Mouse (Mus musculus) frontal cortex, postnatal 36 days (tissue): Measurements from ENCODE around the gene Slc25a22.

Experiments
- DNase-seq, 2 experiments: peaks; one replicate each; pipeline ENCODE4 v3.0.0; 2022; ENCODE audit warnings: low spot score in 2 of 2

Slc25a22 gene

GRCm38 (mm10) chr7:141472226-141472625, 34.5 kb upstream of the Slc25a22 start:
- DNase-seq: no peak

GRCm38 (mm10) chr7:141471236-141471635, 33.5 kb upstream of the Slc25a22 start:
- DNase-seq: no peak

DNA sequence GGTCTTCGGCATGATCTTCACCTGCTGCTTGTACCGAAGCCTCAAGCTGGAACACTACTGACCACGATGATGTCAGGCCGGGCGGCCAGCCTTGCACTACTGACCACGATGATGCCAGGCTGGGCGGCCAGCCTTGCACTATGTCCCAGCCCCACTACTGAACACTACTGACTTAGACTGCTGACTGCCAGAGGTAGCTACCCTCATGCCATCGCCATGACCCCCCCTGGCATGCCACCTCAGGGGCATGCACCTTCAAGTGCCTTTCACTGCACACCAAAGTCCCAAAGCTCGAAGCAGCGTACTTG, 32.9 kb upstream of the Slc25a22 start:
- DNase-seq: no peak

- DNase-seq: no peak
Observed at GRCm38 (mm10) chr7:141469901-141470636, 32.4 kb upstream of the Slc25a22 start.

DNA sequence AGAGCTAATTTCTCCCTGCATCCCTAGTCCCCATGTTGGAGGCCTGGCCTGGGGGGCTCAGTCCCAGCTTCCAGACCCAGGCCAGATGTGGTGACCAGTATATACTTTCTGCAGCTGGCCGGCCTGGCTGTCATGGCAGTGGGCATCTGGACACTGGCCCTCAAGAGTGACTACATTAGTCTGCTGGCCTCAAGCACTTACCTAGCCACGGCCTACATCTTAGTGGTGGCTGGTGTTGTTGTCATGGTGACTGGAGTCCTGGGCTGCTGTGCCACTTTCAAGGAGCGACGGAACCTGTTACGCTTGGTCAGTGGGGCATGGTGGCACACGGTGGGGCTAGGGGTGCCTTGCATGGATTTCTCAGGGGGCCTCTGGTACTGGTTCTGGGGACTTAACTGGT, 31.7 kb upstream of the Slc25a22 start:
- DNase-seq: no peak

DNA sequence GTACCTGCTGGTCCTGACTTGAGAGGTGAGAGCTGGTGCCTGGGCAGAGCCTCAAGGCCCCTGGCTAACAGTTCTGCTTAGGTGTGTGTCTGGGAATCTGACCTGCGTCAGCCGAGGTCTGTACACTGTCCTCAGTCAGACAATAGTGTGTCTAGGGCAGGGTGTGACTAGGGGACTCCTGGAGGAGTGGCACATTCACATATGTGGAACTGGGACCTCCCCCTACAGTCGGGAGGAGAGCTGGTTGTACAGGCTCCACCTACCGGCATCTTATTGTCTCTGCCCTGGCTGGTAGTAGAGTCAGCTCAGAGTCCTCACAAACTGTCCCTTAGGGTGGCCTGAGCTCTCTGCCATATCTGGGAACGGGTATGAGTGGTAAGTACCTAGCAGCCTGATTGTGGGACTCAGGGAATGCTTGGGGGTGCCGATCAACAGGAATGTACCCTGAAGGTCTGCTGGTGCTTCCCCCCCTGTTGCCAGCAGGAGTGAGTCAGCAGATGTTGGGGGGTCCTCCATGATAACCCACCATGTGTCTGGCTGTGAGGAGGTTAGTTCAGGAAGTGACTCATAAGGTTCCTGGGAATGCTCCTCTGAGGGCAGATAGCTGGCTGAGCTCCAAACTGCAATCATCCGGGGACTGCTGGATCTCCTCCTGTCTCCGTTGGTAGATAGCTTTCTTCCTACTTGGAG, 31.0 kb upstream of the Slc25a22 start:
- peak in 1 of 2 experiments; percentile 63 for DNase-seq

DNA sequence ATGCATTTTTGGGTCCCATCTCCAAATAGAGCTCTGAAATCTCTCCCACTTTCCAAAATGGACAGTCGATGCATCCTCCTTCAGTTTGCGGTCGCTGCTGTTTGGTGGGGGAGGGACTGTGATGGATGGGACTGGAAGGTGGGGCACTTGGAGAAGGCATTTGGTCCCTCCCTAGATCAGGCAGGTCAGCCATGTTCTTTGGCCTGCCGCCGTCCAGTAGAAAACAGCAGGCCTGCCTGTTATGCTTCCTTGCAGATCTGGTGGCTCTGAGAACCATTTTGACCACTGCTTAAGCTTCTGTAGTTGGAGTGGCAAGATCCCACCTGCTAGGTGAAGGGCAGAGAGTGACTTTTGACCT, 30.5 kb upstream of the Slc25a22 start:
- no peak for DNase-seq

GRCm38 (mm10) chr7:141467230-141468030, 29.7 kb upstream of the Slc25a22 start, which contains the start of gene Cd151:
Gene Cd151, plus strand, starts transcription at chr7:141467392.
- peak in 1 of 2 experiments; percentile 65 for DNase-seq

DNA sequence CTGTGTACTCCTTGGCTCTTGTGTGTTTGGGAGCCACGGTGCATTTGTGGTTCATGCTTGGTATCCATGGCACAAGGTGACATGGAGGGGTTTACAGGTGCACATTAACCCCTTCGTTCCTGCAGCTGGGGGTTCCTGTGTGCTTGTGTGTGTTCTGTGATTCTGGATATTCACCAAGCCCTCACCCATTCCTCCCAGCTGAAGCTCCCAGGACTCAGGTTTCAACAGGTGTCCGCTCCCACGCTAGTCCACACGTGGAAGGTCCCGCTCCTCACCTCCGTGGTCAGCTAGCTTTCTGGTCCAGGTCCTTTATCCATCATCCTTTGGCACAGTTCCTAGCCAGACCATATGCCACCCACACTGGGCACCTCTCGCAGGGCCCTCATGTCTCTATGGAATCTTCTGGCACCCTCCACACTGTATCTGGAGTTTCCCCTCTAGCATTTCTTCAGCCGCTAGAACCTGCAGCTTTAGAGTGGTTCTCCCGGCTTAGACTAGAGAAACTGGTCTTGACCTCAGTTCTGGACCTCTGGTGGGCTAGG, 29.0 kb upstream of the Slc25a22 start:
- no peak for DNase-seq

DNA sequence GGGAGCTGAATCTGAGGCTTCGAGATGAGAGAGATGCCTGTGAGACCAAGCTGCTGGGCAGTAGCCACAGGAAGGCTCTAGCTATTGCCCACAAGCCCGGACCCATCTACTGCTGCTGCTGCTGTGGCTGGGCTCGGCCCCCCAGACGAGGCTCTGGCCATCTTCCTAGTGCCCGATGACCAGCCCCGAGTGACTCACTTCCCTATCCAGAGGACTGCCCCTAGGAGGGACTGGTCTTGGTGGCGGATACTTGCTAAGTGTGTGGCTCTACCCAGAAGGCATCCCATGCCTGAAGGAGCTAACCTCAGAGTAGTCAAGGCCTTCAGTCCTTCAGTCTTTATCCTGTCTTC, 28.3 kb upstream of the Slc25a22 start:
- no peak for DNase-seq

DNA sequence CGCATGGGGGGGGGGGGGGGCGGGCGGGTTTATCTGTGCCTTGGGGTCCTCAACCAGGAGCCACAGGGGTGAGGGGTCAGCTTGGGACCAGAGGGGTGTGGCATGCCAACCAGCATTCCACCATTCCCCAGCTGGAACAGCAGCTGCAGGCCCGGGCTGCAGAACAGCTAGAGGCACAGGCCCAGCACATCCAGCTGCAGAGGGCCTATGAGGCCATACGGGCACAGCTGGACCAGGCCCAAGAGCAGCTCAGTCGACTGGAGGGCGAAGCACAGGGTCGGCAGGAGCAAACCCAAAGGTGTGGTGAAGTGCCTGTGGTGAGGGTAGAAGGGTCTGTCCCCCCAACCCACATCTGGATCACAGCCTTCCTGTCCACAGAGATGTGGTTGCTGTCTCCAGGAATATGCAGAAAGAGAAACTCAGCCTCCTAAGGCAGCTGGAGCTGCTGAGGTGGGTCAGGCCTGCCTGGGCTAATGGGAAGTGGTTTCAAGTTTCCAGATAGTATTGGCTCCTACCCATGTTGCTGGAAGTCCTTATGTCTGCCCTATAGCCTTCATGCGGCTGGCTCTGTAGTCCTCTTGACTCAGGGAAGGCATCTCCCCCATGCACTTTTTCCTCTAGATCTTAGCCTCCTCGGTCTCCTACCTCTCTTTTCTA, 27.8 kb upstream of the Slc25a22 start:
- DNase-seq: no peak

GRCm38 (mm10) chr7:141464603-141465201, 27.0 kb upstream of the Slc25a22 start:
- DNase-seq: no peak

DNA sequence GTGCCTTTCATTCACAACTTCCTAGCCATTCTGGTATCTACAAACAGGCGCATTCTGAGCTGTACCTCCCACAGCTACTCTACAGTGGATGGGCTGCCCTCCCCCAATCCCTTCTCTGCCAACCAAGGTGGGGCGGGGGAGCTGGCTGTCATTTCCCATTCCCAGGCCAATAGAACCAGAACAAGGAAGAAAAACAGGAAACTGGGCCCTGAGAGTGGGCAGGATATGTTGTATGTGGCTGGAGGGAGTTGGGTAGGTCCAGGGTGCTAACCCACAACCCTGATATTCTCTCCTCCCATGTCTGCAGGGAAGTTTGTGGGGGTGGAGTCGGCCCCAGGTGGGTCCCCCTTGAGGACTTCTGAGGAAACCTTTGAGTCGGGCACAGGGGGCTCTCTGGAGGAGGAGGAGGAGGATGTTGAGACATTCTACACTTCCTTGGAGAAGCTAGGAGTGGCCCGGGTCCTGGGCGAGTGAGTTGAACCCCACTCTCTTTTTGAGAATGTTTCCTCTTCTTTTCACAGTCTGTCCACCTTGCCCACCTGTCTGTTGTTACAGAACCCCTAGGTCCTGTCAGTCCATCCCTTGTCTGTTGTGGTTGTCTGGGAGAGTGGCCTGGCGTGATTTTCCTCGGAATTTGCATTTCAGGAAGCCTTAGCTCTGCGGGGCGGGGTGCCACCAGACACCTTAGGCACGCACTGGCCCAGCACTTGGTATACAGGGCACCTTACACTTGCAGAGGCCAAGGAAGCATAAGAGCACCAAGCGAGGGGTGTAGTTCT, 26.3 kb upstream of the Slc25a22 start:
- DNase-seq: no peak

GRCm38 (mm10) chr7:141462333-141462821, 24.7 kb upstream of the Slc25a22 start:
- DNase-seq: no peak

GRCm38 (mm10) chr7:141461521-141462332, 24.0 kb upstream of the Slc25a22 start:
- DNase-seq: no peak

- no peak for DNase-seq
Observed at GRCm38 (mm10) chr7:141460391-141461113, 22.9 kb upstream of the Slc25a22 start, which contains the start of gene Cracr2b. Gene Cracr2b, plus strand, starts transcription at chr7:141461094.

DNA sequence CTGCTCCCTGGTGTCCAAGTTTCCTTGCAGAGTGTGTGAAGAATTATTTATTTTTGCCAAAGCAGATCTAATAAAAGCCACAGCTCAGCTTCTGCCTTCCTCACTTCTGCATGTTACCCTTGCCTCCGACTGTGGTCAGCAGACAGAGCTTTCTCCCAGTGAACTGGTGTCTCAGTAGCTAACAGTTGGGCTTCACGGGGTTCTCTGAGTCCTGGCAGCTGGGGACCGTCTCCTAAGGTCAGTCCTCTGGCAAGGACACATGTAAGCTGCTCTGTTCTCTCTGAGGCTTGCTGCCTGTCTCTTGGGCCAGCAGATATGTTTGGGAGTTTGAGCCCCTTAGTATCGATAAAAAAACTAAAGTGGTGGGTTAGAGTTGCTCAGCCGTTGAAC, 22.3 kb upstream of the Slc25a22 start:
- DNase-seq: no peak

- DNase-seq: no peak
Observed at GRCm38 (mm10) chr7:141459301-141459711, 21.6 kb upstream of the Slc25a22 start.

- no peak for DNase-seq
Observed at GRCm38 (mm10) chr7:141458661-141459060, 21.0 kb upstream of the Slc25a22 start.
